Mouse (Mus musculus): Measurements from ENCODE around the gene Tpo. TPM values are rescaled to one million over a fixed set of nuclear protein-coding genes. Genes with fewer than 3 reads are reported as not detected.

The Tpo gene
- polyA plus RNA-seq, 1 experiment from 2014 or later, result not detected

- no peak overlapping the region for H3K27ac ChIP-seq (replicated peaks)
- no peak overlapping the region for H3K4me3 ChIP-seq
- no peaks in the 10 kb centered on the region for H3K4me1 ChIP-seq
- 86% methylated on average over 6 of the region's 6 CpGs for WGBS
- no peak for DNase-seq (ENCODE audit: low spot score)
- no peaks in the 10 kb centered on the region for H3K27me3 ChIP-seq (replicated peaks; ENCODE audit: low read depth, poor library complexity, severe bottlenecking)
- H3K36me3 ChIP-seq (replicated peaks), result no peaks in the 10 kb centered on the region
- no peaks in the 10 kb centered on the region for H3K9me3 ChIP-seq
Observed at GRCm38 (mm10) chr12:30129411-30129716, 3.1 kb downstream of the Tpo start.

GRCm38 (mm10) chr12:30128561-30129410, 3.6 kb downstream of the Tpo start:
- H3K27me3 ChIP-seq (replicated peaks; ENCODE audit: low read depth, poor library complexity, severe bottlenecking), result no peaks in the 10 kb centered on the region
- WGBS, result 75% methylated on average over 7 of the region's 7 CpGs
- peak; percentile 53 for DNase-seq (ENCODE audit: low spot score)
- H3K4me1 ChIP-seq, result no peaks in the 10 kb centered on the region
- H3K9me3 ChIP-seq, result no peaks in the 10 kb centered on the region
- no peak overlapping the region for H3K27ac ChIP-seq (replicated peaks)
- no peak overlapping the region for H3K4me3 ChIP-seq
- no peaks in the 10 kb centered on the region for H3K36me3 ChIP-seq (replicated peaks)

GRCm38 (mm10) chr12:30122347-30122746, 10.1 kb downstream of the Tpo start:
- WGBS, result 86% methylated on average over 7 of the region's 7 CpGs
- H3K27ac ChIP-seq (replicated peaks), result no peak overlapping the region
- H3K9me3 ChIP-seq, result no peaks in the 10 kb centered on the region
- no peak overlapping the region for H3K4me3 ChIP-seq
- H3K27me3 ChIP-seq (replicated peaks; ENCODE audit: low read depth, poor library complexity, severe bottlenecking), result no peaks in the 10 kb centered on the region
- H3K4me1 ChIP-seq, result no peaks in the 10 kb centered on the region
- DNase-seq (ENCODE audit: low spot score), result no peak
- H3K36me3 ChIP-seq (replicated peaks), result no peaks in the 10 kb centered on the region

GRCm38 (mm10) chr12:30112271-30112670, 20.2 kb downstream of the Tpo start:
- H3K9me3 ChIP-seq, result no peaks in the 10 kb centered on the region
- no peaks in the 10 kb centered on the region for H3K36me3 ChIP-seq (replicated peaks)
- 94% methylated on average over 2 of the region's 2 CpGs for WGBS
- no peak overlapping the region for H3K27ac ChIP-seq (replicated peaks)
- no peaks in the 10 kb centered on the region for H3K27me3 ChIP-seq (replicated peaks; ENCODE audit: low read depth, poor library complexity, severe bottlenecking)
- H3K4me1 ChIP-seq, result no peaks in the 10 kb centered on the region
- no peak overlapping the region for H3K4me3 ChIP-seq
- no peak for DNase-seq (ENCODE audit: low spot score)

GRCm38 (mm10) chr12:30109646-30110605, 22.5 kb downstream of the Tpo start:
- no peaks in the 10 kb centered on the region for H3K4me1 ChIP-seq
- no peak for DNase-seq (ENCODE audit: low spot score)
- no peaks in the 10 kb centered on the region for H3K9me3 ChIP-seq
- H3K27ac ChIP-seq (replicated peaks), result no peak overlapping the region
- no peaks in the 10 kb centered on the region for H3K27me3 ChIP-seq (replicated peaks; ENCODE audit: low read depth, poor library complexity, severe bottlenecking)
- no peaks in the 10 kb centered on the region for H3K36me3 ChIP-seq (replicated peaks)
- H3K4me3 ChIP-seq, result no peak overlapping the region
- 76% methylated on average over 14 of the region's 14 CpGs for WGBS

GRCm38 (mm10) chr12:30102891-30103565, 29.4 kb downstream of the Tpo start:
- peak; percentile 40 for DNase-seq (ENCODE audit: low spot score)
- H3K36me3 ChIP-seq (replicated peaks), result no peaks in the 10 kb centered on the region
- H3K27me3 ChIP-seq (replicated peaks; ENCODE audit: low read depth, poor library complexity, severe bottlenecking), result peaks cover 8% of the 10 kb centered on the region
- H3K4me3 ChIP-seq, result 0 out of 2 replicates have a peak overlapping the region, but pooled peaks have one; percentile 23
- H3K27ac ChIP-seq (replicated peaks), result no peak overlapping the region
- no peaks in the 10 kb centered on the region for H3K9me3 ChIP-seq
- no peaks in the 10 kb centered on the region for H3K4me1 ChIP-seq
- 30% methylated on average over 29 of the region's 29 CpGs for WGBS

- 91% methylated on average over 5 of the region's 5 CpGs for WGBS
- Histone ChIP-seq H3K4me1 (no peaks in the 10 kb centered on the region), H3K27ac (replicated peaks) (no peak overlapping the region), H3K4me3 (no peak overlapping the region), H3K9me3 (no peaks in the 10 kb centered on the region), H3K27me3 (replicated peaks; ENCODE audit: low read depth, poor library complexity, severe bottlenecking) (no peaks in the 10 kb centered on the region), H3K36me3 (replicated peaks) (no peaks in the 10 kb centered on the region)
- DNase-seq (ENCODE audit: low spot score), result no peak
Observed at GRCm38 (mm10) chr12:30092081-30092480, 40.3 kb downstream of the Tpo start.

GRCm38 (mm10) chr12:30083971-30084370, 48.5 kb downstream of the Tpo start:
- Histone ChIP-seq H3K36me3 (replicated peaks) (no peaks in the 10 kb centered on the region), H3K4me3 (no peak overlapping the region), H3K27me3 (replicated peaks; ENCODE audit: low read depth, poor library complexity, severe bottlenecking) (no peaks in the 10 kb centered on the region), H3K4me1 (no peaks in the 10 kb centered on the region), H3K27ac (replicated peaks) (no peak overlapping the region), H3K9me3 (no peaks in the 10 kb centered on the region)
- DNase-seq (ENCODE audit: low spot score), result no peak
- WGBS, result 85% methylated on average over 3 of the region's 3 CpGs

GRCm38 (mm10) chr12:30077056-30077455, 55.4 kb downstream of the Tpo start:
- WGBS, result 94% methylated on average over 11 of the region's 11 CpGs
- no peaks in the 10 kb centered on the region for H3K9me3 ChIP-seq
- DNase-seq (ENCODE audit: low spot score), result no peak
- no peaks in the 10 kb centered on the region for H3K27me3 ChIP-seq (replicated peaks; ENCODE audit: low read depth, poor library complexity, severe bottlenecking)
- H3K4me1 ChIP-seq, result 0 out of 2 replicates have a peak, but pooled peaks cover 9% of the 10 kb centered on the region
- H3K27ac ChIP-seq (replicated peaks), result no peak overlapping the region
- no peaks in the 10 kb centered on the region for H3K36me3 ChIP-seq (replicated peaks)
- no peak overlapping the region for H3K4me3 ChIP-seq

GRCm38 (mm10) chr12:30076316-30076715, 56.1 kb downstream of the Tpo start:
- no peak overlapping the region for H3K4me3 ChIP-seq
- 0 out of 2 replicates have a peak, but pooled peaks cover 9% of the 10 kb centered on the region for H3K4me1 ChIP-seq
- no peaks in the 10 kb centered on the region for H3K9me3 ChIP-seq
- no peaks in the 10 kb centered on the region for H3K36me3 ChIP-seq (replicated peaks)
- no peaks in the 10 kb centered on the region for H3K27me3 ChIP-seq (replicated peaks; ENCODE audit: low read depth, poor library complexity, severe bottlenecking)
- 70% methylated on average over 2 of the region's 2 CpGs for WGBS
- no peak for DNase-seq (ENCODE audit: low spot score)
- no peak overlapping the region for H3K27ac ChIP-seq (replicated peaks)

GRCm38 (mm10) chr12:30069321-30069720, 63.1 kb downstream of the Tpo start:
- Histone ChIP-seq H3K27ac (replicated peaks) (no peak overlapping the region), H3K9me3 (no peaks in the 10 kb centered on the region), H3K36me3 (replicated peaks) (no peaks in the 10 kb centered on the region), H3K4me1 (0 out of 2 replicates have a peak, but pooled peaks cover 5% of the 10 kb centered on the region), H3K27me3 (replicated peaks; ENCODE audit: low read depth, poor library complexity, severe bottlenecking) (no peaks in the 10 kb centered on the region), H3K4me3 (no peak overlapping the region)
- no peak for DNase-seq (ENCODE audit: low spot score)
- 82% methylated on average over 2 of the region's 2 CpGs for WGBS

GRCm38 (mm10) chr12:30067806-30068205, 64.6 kb downstream of the Tpo start:
- 87% methylated on average over 2 of the region's 2 CpGs for WGBS
- no peaks in the 10 kb centered on the region for H3K36me3 ChIP-seq (replicated peaks)

More at GRCm38 (mm10) chr12:30067806-30068205, 64.6 kb downstream of the Tpo start:
- Histone ChIP-seq H3K9me3 (no peaks in the 10 kb centered on the region), H3K27ac (replicated peaks) (no peak overlapping the region), H3K4me1 (no peaks in the 10 kb centered on the region), H3K4me3 (no peak overlapping the region), H3K27me3 (replicated peaks; ENCODE audit: low read depth, poor library complexity, severe bottlenecking) (no peaks in the 10 kb centered on the region)
- no peak for DNase-seq (ENCODE audit: low spot score)
